Mouse (Mus musculus) midbrain, embryonic 14.5 days (tissue): ENCODE measurements around the gene Hist1h2af. TPM values are rescaled to one million over a fixed set of nuclear protein-coding genes. Genes with fewer than 3 reads are reported as not detected.

Experiments used
- ATAC-seq: fragments of 200-750 bp; cut with Nextera tagmentation; 2 replicates; pipeline ENCODE4 v1.8.0; 2017; ENCODE audit warnings: moderate number of reproducible peaks, moderate library complexity; ENCODE audit not compliant: low FRiP score, low TSS enrichment
- DNase-seq: peaks from one replicate; pipeline ENCODE4 v3.0.0-alpha.2; 2015
- H3K27ac ChIP-seq: fragments of 300-500 bp; sonication (generic); replicated peaks from 2 replicates; pipeline ENCODE4 v1.5.1; 2014; ENCODE audit warnings: mild to moderate bottlenecking, low read depth, low read length, moderate library complexity
- H3K27me3 ChIP-seq: fragments of 300-500 bp; sonication (generic); 2 replicates; pipeline ENCODE4 v1.6.1; 2014; ENCODE audit warnings: low read length, control low read depth, mixed read lengths; ENCODE audit not compliant: control insufficient read depth, insufficient read depth
- H3K36me3 ChIP-seq: fragments of 300-500 bp; sonication (generic); 2 replicates; pipeline ENCODE4 v1.6.1; 2014; ENCODE audit warnings: low read length, control low read depth; ENCODE audit not compliant: control insufficient read depth, insufficient read depth
- H3K4me1 ChIP-seq: fragments of 300-500 bp; sonication (generic); 2 replicates; pipeline ENCODE4 v1.6.1; 2014; ENCODE audit warnings: mild to moderate bottlenecking, antibody characterized with exemption, low read length, control low read depth; ENCODE audit not compliant: control insufficient read depth, insufficient read depth
- H3K4me2 ChIP-seq: fragments of 300-500 bp; sonication (generic); 2 replicates; pipeline ENCODE4 v1.6.1; 2014; ENCODE audit warnings: mild to moderate bottlenecking, low read length, moderate library complexity
- H3K4me3 ChIP-seq: fragments of 300-500 bp; sonication (generic); replicated peaks from 2 replicates; pipeline ENCODE4 v1.5.1; 2014; ENCODE audit warnings: low read depth, low read length
- H3K9ac ChIP-seq: fragments of 300-500 bp; sonication (generic); replicated peaks from 2 replicates; pipeline ENCODE4 v1.6.1; 2014; ENCODE audit warnings: mild to moderate bottlenecking, low read length, moderate library complexity
- H3K9me3 ChIP-seq: fragments of 300-500 bp; sonication (generic); 2 replicates; pipeline ENCODE4 v1.6.1; 2016; ENCODE audit warnings: low read length, control low read depth, mixed read lengths; ENCODE audit not compliant: control insufficient read depth
- WGBS: fragments of 180-500 bp; shearing (Covaris S2); extraction: QIAGEN DNeasy Blood & Tissue Kit; methylation state at CpG from one replicate; pipeline ENCODE4 v1.1.7; 2014; 5-methylcytosine and 5-hydroxymethylcytosine counted together
- polyA plus RNA-seq: library from polyadenylated mRNA; unstranded; fragments of >200 nt; fragmentation: Nextera tagmentation; extraction: Ambion mirVana; gene quantifications from 2 replicates; pipeline ENCODE4 v1.2.1, GENCODE M21; 2014

Gene Hist1h2af
- polyA plus RNA-seq, 1 experiment from 2014 or later = 3.4 TPM

- Histone ChIP-seq H3K36me3 (no peaks in the 10 kb centered on the region), H3K9ac (no peak overlapping the region), H3K27me3 (no peaks in the 10 kb centered on the region), H3K9me3 (no peaks in the 10 kb centered on the region), H3K27ac (no peak overlapping the region), H3K4me1 (no peaks in the 10 kb centered on the region), H3K4me2 (peak overlapping the region; percentile 85), H3K4me3 (peak overlapping the region; percentile 46)
- ATAC-seq (no peak), DNase-seq (no peak)
- WGBS = under 1% methylated on average over 6 of the region's 6 CpGs
Measured at GRCm38 (mm10) chr13:23518295-23518603, 15.5 kb upstream of the Hist1h2af start.

- no peaks in the 10 kb centered on the region for H3K4me1 ChIP-seq
- H3K9ac ChIP-seq = no peak overlapping the region
- H3K4me3 ChIP-seq = peak overlapping the region; percentile 46
- H3K9me3 ChIP-seq = no peaks in the 10 kb centered on the region
- peak overlapping the region; percentile 85 for H3K4me2 ChIP-seq
- H3K27me3 ChIP-seq = no peaks in the 10 kb centered on the region
- no peak overlapping the region for H3K27ac ChIP-seq
- WGBS = 0% methylated on average over 6 of the region's 6 CpGs
- DNase-seq (peak; percentile 87), ATAC-seq (peak; percentile 31; the same call in 1 of the 2 replicates)
- H3K36me3 ChIP-seq = no peaks in the 10 kb centered on the region
Measured at GRCm38 (mm10) chr13:23518885-23519284, 14.8 kb upstream of the Hist1h2af start.

GRCm38 (mm10) chr13:23519416-23519815, 14.3 kb upstream of the Hist1h2af start:
- no peaks in the 10 kb centered on the region for H3K4me1 ChIP-seq
- 1% methylated on average over 10 of the region's 10 CpGs for WGBS
- ATAC-seq (peak; percentile 41; the same call in 1 of the 2 replicates), DNase-seq (peak; percentile 88)
- H3K27me3 ChIP-seq = no peaks in the 10 kb centered on the region
- H3K4me3 ChIP-seq = peak overlapping the region; percentile 46
- H3K27ac ChIP-seq = no peak overlapping the region
- no peaks in the 10 kb centered on the region for H3K36me3 ChIP-seq
- no peak overlapping the region for H3K9ac ChIP-seq
- H3K4me2 ChIP-seq = peak overlapping the region; percentile 85
- no peaks in the 10 kb centered on the region for H3K9me3 ChIP-seq

- Histone ChIP-seq H3K9ac (no peak overlapping the region), H3K4me1 (0 out of 2 replicates have a peak, but pooled peaks cover under 1% of the 10 kb centered on the region), H3K4me2 (peak overlapping the region; percentile 25), H3K4me3 (no peak overlapping the region), H3K27me3 (no peaks in the 10 kb centered on the region), H3K9me3 (no peaks in the 10 kb centered on the region), H3K27ac (no peak overlapping the region), H3K36me3 (no peaks in the 10 kb centered on the region)
- ATAC-seq (no peak), DNase-seq (peak; percentile 80)
- under 1% methylated on average over 14 of the region's 14 CpGs for WGBS
Measured at GRCm38 (mm10) chr13:23521703-23522102, 12.0 kb upstream of the Hist1h2af start.

GRCm38 (mm10) chr13:23523976-23524375, 9.7 kb upstream of the Hist1h2af start:
- DNase-seq (no peak), ATAC-seq (no peak)
- Histone ChIP-seq H3K9ac (no peak overlapping the region), H3K4me2 (no peak overlapping the region), H3K9me3 (no peaks in the 10 kb centered on the region), H3K4me1 (0 out of 2 replicates have a peak, but pooled peaks cover 6% of the 10 kb centered on the region), H3K4me3 (no peak overlapping the region), H3K27ac (no peak overlapping the region), H3K27me3 (no peaks in the 10 kb centered on the region), H3K36me3 (no peaks in the 10 kb centered on the region)
- whole genome bisulfite sequencing = 42% methylated on average over 5 of the region's 5 CpGs

- Histone ChIP-seq H3K4me1 (0 out of 2 replicates have a peak, but pooled peaks cover 8% of the 10 kb centered on the region), H3K27me3 (no peaks in the 10 kb centered on the region), H3K4me2 (0 out of 2 replicates have a peak overlapping the region, but pooled peaks have one; percentile 10), H3K4me3 (peak overlapping the region; percentile 12), H3K36me3 (no peaks in the 10 kb centered on the region), H3K9me3 (no peaks in the 10 kb centered on the region), H3K27ac (no peak overlapping the region), H3K9ac (no peak overlapping the region)
- peak; percentile 51; the same call in 1 of the 2 replicates for ATAC-seq
- DNase-seq = peak; percentile 90
- WGBS = 7% methylated on average over 5 of the region's 5 CpGs
Measured at GRCm38 (mm10) chr13:23524654-23525053, 9.1 kb upstream of the Hist1h2af start.

GRCm38 (mm10) chr13:23525901-23526300, 7.8 kb upstream of the Hist1h2af start:
- WGBS = 2% methylated on average over 10 of the region's 10 CpGs
- Histone ChIP-seq H3K27me3 (no peaks in the 10 kb centered on the region), H3K36me3 (no peaks in the 10 kb centered on the region), H3K27ac (no peak overlapping the region), H3K4me3 (peak overlapping the region; percentile 46), H3K9ac (no peak overlapping the region), H3K9me3 (no peaks in the 10 kb centered on the region), H3K4me1 (0 out of 2 replicates have a peak, but pooled peaks cover 11% of the 10 kb centered on the region), H3K4me2 (peak overlapping the region; percentile 59)
- no peak for ATAC-seq
- peak; percentile 65 for DNase-seq

- Histone ChIP-seq H3K4me3 (peak overlapping the region; percentile 46), H3K36me3 (no peaks in the 10 kb centered on the region), H3K9ac (peak overlapping the region; percentile 57), H3K27ac (peak overlapping the region; percentile 60; the same call in 1 of the 2 replicates), H3K4me1 (0 out of 2 replicates have a peak, but pooled peaks cover 11% of the 10 kb centered on the region), H3K9me3 (no peaks in the 10 kb centered on the region), H3K4me2 (peak overlapping the region; percentile 59), H3K27me3 (no peaks in the 10 kb centered on the region)
- DNase-seq (peak; percentile 97), ATAC-seq (peak; percentile 60; the same call in 1 of the 2 replicates)
- under 1% methylated on average over 17 of the region's 17 CpGs for WGBS
Measured at GRCm38 (mm10) chr13:23526312-23526711, 7.4 kb upstream of the Hist1h2af start.

GRCm38 (mm10) chr13:23529005-23529404, 4.7 kb upstream of the Hist1h2af start:
- H3K27me3 ChIP-seq = no peaks in the 10 kb centered on the region
- peaks cover 29% of the 10 kb centered on the region for H3K4me1 ChIP-seq
- no peak for DNase-seq
- no peaks in the 10 kb centered on the region for H3K36me3 ChIP-seq
- no peak for ATAC-seq
- H3K27ac ChIP-seq = no peak overlapping the region
- WGBS = 78% methylated on average over 5 of the region's 5 CpGs
- H3K4me3 ChIP-seq = no peak overlapping the region
- no peak overlapping the region; the same call in 1 of the 2 replicates for H3K4me2 ChIP-seq
- H3K9ac ChIP-seq = no peak overlapping the region
- H3K9me3 ChIP-seq = no peaks in the 10 kb centered on the region
